Mouse (Mus musculus): Measurements from ENCODE around the gene 4930558C23Rik.

- no peak for TF ChIP-seq POLR2A (IDR thresholded peaks at IDR 0.05; ENCODE audit: extremely low read depth, insufficient read depth, low read length)
- TF ChIP-seq CTCF (IDR thresholded peaks at IDR 0.05; ENCODE audit: extremely low read depth, insufficient read depth, low read length), result no peak
Measured at GRCm38 (mm10) chr3:95357746-95358145, 44.9 kb downstream of the 4930558C23Rik start.

Data from cortical plate, adult 2 months (tissue).